Mouse (Mus musculus): ENCODE results near the gene Cdca3. TPM values are rescaled to one million over a fixed set of nuclear protein-coding genes. Genes with fewer than 3 reads are reported as not detected.
"Not testable (repeated sequence)": the region's sequence is repeated elsewhere in the genome, so short reads cannot be mapped to it uniquely, and the experiment has no call there.

Gene Cdca3
- total and polyA plus RNA-seq, 2 experiments, result 1.1 to 2.6 TPM

DNA sequence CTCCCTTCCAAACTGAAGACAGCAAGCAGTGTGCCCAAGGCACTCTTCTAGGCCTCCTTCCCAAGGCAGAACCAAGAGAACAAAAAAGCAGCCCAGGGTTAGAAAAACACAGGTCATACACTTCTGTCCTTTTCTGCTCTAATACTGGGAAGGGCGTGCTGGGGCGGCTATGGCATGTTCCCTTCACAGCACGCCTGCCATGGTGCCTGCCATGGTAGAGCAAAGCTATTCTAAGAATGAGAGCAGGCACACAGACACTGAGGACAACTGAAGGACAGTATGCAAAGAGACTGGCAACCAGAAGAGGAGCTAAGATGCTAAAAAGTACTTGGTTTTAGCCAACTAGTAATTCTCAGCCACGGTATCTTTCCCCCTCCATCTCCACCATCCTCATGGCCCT is 7.3 kb upstream of the Cdca3 start:
- 98% methylated on average over 4 of the region's 4 CpGs for WGBS

DNA sequence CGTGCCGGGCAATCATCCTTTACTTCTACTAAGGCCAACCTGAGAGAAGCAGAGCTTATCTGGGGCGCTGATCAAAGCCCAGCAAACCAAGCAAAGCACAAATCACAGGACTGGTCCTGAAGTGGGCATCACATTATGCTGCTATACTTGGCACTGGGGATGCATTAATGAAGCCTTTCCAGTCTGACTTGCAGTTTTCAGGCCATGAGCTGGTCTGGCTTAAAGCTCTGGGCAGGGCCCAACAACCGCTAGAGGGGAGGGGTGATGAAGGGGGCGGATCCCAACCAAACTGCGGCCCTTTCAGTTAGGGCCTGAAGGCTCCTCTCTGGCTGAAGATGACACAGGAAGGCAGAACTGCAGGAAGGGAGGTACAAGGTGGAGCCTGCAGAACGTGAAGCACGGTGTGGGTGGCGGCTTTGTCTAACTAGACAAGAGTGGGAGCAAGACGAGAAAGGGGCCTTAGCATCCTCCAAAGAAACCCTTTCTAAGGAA is 1.2 kb upstream of the Cdca3 start:
- no peaks in the 10 kb centered on the region for H3K79me2 ChIP-seq (ENCODE audit: control insufficient read depth, insufficient read depth, low read length)
- peak overlapping the region; percentile 29; the same call in 1 of the 2 replicates for H3K9ac ChIP-seq (ENCODE audit: low read depth, low read length)
- H3K4me1 ChIP-seq (ENCODE audit: control insufficient read depth, insufficient read depth, low read length), result peaks cover 7% of the 10 kb centered on the region; the same call in 1 of the 2 replicates
- TF ChIP-seq CTCF (IDR thresholded peaks at IDR 0.05; ENCODE audit: low read depth, low read length), result no peak
- TF ChIP-seq POLR2A (IDR thresholded peaks at IDR 0.05; ENCODE audit: extremely low read depth, insufficient read depth, low read length), result no peak
- DNase-seq (ENCODE audit: extremely low read depth, low read depth, low spot score), result peak; percentile 75
- H3K4me3 ChIP-seq (ENCODE audit: insufficient read depth, low read depth, low read length), result peak overlapping the region; percentile 39
- H3K27ac ChIP-seq (replicated peaks; ENCODE audit: insufficient read depth, low read depth, low read length), result peak overlapping the region; percentile 15; the same call in 1 of the 2 replicates
- 18% methylated on average over 10 of the region's 10 CpGs for WGBS
- peaks cover 13% of the 10 kb centered on the region for H3K36me3 ChIP-seq (ENCODE audit: control insufficient read depth, insufficient read depth, low read length)
- H3K27me3 ChIP-seq (ENCODE audit: control insufficient read depth, insufficient read depth, low read length), result no peaks in the 10 kb centered on the region

More for the DNA sequence above, 7.3 kb upstream of the Cdca3 start:
- H3K4me1 ChIP-seq (ENCODE audit: control insufficient read depth, insufficient read depth, low read length), result no peaks in the 10 kb centered on the region
- no peak overlapping the region for H3K9ac ChIP-seq (ENCODE audit: low read depth, low read length)
- no peak for DNase-seq (ENCODE audit: extremely low read depth, low read depth, low spot score)
- H3K27me3 ChIP-seq (ENCODE audit: control insufficient read depth, insufficient read depth, low read length), result no peaks in the 10 kb centered on the region
- peaks cover 41% of the 10 kb centered on the region for H3K36me3 ChIP-seq (ENCODE audit: control insufficient read depth, insufficient read depth, low read length)
- H3K27ac ChIP-seq (replicated peaks; ENCODE audit: insufficient read depth, low read depth, low read length), result no peak overlapping the region
- no peaks in the 10 kb centered on the region for H3K79me2 ChIP-seq (ENCODE audit: control insufficient read depth, insufficient read depth, low read length)
- TF ChIP-seq CTCF (IDR thresholded peaks at IDR 0.05; ENCODE audit: low read depth, low read length), result no peak
- no peak for TF ChIP-seq POLR2A (IDR thresholded peaks at IDR 0.05; ENCODE audit: extremely low read depth, insufficient read depth, low read length)
- no peak overlapping the region for H3K4me3 ChIP-seq (ENCODE audit: insufficient read depth, low read depth, low read length)

DNA sequence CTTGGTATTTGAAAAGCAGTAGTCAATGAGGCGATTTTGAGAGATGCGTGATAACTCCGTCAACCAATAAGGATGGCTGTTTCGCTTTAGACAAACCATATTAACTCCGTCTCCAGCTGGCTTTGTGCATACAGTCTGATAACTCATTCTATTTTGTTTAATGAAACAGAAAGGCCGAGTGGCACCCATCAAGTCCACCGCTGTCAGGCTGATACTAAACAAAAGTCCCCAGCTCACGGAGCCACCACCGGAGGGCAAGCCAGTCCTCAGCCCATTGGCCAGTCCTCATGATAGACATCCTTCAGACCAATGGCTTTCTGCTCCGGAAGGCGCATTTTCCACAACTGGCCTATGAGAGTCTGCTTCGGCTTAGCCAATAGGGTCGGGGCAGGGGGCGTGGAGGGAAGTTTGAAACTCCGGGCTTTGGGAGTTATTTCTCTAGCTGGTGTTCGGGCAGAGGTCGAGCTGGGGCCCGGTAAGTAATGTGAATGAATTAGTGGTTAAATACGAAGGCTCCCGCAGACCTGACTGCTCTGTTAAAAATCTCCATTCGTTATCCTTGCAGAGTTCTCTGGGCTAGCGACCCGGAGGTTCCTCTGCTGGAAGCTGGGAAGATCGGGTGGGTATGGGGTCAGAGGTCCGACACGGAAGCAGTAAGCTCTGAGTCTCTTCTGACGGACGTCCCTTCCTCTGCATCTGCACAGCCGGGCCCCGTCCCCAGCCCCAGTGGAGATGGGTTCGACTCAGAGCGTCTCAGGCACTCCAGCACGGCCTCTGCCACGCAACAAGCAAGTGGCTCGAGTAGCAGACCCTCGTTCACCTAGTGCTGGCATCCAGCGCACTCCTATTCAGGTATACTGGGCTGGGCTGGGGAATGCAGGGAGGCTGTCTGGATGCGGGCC is 703 bp downstream of the Cdca3 start:
- Histone ChIP-seq H3K4me1 (ENCODE audit: control insufficient read depth, insufficient read depth, low read length) (peaks cover 7% of the 10 kb centered on the region; the same call in 1 of the 2 replicates), H3K27ac (replicated peaks; ENCODE audit: insufficient read depth, low read depth, low read length) (peak overlapping the region; percentile 60), H3K4me3 (ENCODE audit: insufficient read depth, low read depth, low read length) (peak overlapping the region; percentile 70), H3K27me3 (ENCODE audit: control insufficient read depth, insufficient read depth, low read length) (no peaks in the 10 kb centered on the region), H3K36me3 (ENCODE audit: control insufficient read depth, insufficient read depth, low read length) (no peaks in the 10 kb centered on the region), H3K9ac (ENCODE audit: low read depth, low read length) (peak overlapping the region; percentile 48; the same call in 1 of the 2 replicates), H3K79me2 (ENCODE audit: control insufficient read depth, insufficient read depth, low read length) (no peaks in the 10 kb centered on the region)
- 0 out of 2 replicates have a peak, but pooled peaks have one; percentile 20 for TF ChIP-seq POLR2A (IDR thresholded peaks at IDR 0.05; ENCODE audit: extremely low read depth, insufficient read depth, low read length)
- peak; percentile 25; the same call in 1 of the 2 replicates for TF ChIP-seq CTCF (IDR thresholded peaks at IDR 0.05; ENCODE audit: low read depth, low read length)
- WGBS, result 1% methylated on average over 38 of the region's 38 CpGs
- peak; percentile 93 for DNase-seq (ENCODE audit: extremely low read depth, low read depth, low spot score)

DNA sequence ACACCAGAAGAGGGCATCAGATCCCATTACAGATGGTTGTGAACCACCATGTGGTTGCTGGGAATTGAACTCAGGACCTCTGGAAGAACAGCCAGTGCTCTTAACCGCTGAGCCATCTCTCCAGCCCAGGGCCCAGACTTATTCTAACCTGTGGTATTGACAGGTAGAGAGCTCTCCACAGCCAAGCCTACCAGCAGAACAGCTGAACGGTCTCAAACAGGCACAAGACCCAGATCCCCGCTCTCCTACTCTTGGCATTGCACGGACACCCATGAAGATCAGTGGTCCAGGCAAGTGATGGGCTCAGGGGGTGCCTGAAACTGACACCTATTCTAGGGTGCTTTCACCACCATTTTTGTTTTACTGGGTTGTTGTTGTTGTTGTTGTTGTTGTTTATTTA is 1.9 kb downstream of the Cdca3 start:
- H3K79me2 ChIP-seq (ENCODE audit: control insufficient read depth, insufficient read depth, low read length); H3K4me1 ChIP-seq (ENCODE audit: control insufficient read depth, insufficient read depth, low read length); H3K4me3 ChIP-seq (ENCODE audit: insufficient read depth, low read depth, low read length); H3K36me3 ChIP-seq (ENCODE audit: control insufficient read depth, insufficient read depth, low read length); H3K9ac ChIP-seq (ENCODE audit: low read depth, low read length); H3K27me3 ChIP-seq (ENCODE audit: control insufficient read depth, insufficient read depth, low read length); DNase-seq (ENCODE audit: extremely low read depth, low read depth, low spot score); H3K27ac ChIP-seq (replicated peaks; ENCODE audit: insufficient read depth, low read depth, low read length): not testable (repeated sequence)
- 94% methylated on average over 4 of the region's 4 CpGs for WGBS

DNA sequence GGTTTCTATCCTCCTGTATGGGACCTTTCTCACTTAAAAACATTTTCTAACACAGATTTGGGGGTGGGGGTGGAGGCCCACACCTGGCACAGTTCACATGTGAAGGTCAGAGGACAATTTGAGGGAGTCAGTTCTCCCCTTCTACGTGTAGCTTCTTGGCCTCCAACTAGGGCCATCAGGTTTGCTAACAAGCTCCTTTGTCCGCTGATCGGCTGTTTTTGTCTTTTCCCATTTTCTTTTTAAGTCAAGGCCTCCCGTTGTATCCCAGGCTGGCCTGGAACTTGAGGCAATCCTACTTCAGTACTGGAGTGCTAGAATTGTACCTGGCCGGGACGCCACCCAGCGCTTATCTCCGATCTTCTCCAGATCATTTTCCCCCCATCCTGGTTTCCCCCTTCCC is 2.3 kb downstream of the Cdca3 start:
- DNase-seq (ENCODE audit: extremely low read depth, low read depth, low spot score), result no peak
- peaks cover 7% of the 10 kb centered on the region; the same call in 1 of the 2 replicates for H3K4me1 ChIP-seq (ENCODE audit: control insufficient read depth, insufficient read depth, low read length)
- TF ChIP-seq POLR2A (IDR thresholded peaks at IDR 0.05; ENCODE audit: extremely low read depth, insufficient read depth, low read length) (no peak), CTCF (IDR thresholded peaks at IDR 0.05; ENCODE audit: low read depth, low read length) (no peak)
- no peak overlapping the region for H3K9ac ChIP-seq (ENCODE audit: low read depth, low read length)
- H3K27ac ChIP-seq (replicated peaks; ENCODE audit: insufficient read depth, low read depth, low read length), result no peak overlapping the region
- WGBS, result 96% methylated on average over 8 of the region's 8 CpGs
- no peaks in the 10 kb centered on the region for H3K27me3 ChIP-seq (ENCODE audit: control insufficient read depth, insufficient read depth, low read length)
- H3K79me2 ChIP-seq (ENCODE audit: control insufficient read depth, insufficient read depth, low read length), result no peaks in the 10 kb centered on the region
- H3K36me3 ChIP-seq (ENCODE audit: control insufficient read depth, insufficient read depth, low read length), result no peaks in the 10 kb centered on the region
- no peak overlapping the region for H3K4me3 ChIP-seq (ENCODE audit: insufficient read depth, low read depth, low read length)

All from liver, adult 2 months (tissue).